In genomic region chr4:41470684-41471383, GRCm38 (mm10) we compare ENCODE assay signal across 9 mouse cellular contexts. TPM values are rescaled to one million over a fixed set of nuclear protein-coding genes. Genes with fewer than 3 reads are reported as not detected.
DNase-seq lines count a peak whose midpoint lies in the region; ATAC-seq and TF ChIP-seq lines count a peak whose summit lies in the region.
"Had no signal": no experiment of that assay in that cellular context is flagged by ENCODE, and none has a peak within 500 bp of the region (broad histone marks: within the 10 kb centered on the region; RNA-seq: fewer than 3 reads in every experiment).

No protein-coding gene starts in this region.

- TF ChIP-seq POLR2A in MEL (IDR thresholded peaks at IDR 0.05; ENCODE audit: control insufficient read depth in 1 of 2, insufficient read depth in 1 of 2, low read depth in 1 of 2, low read length in 2 of 2, poor library complexity in 1 of 2) = no peak

- no peaks in the 10 kb centered on the region for H3K9me3 ChIP-seq in MEL (replicated peaks; ENCODE audit: insufficient read depth, low read length)
- no peaks in the 10 kb centered on the region for H3K9me3 ChIP-seq in intestine, embryonic 16.5 days (ENCODE audit: control insufficient read depth, low read length)

- H3K9ac ChIP-seq in MEL (ENCODE audit: control insufficient read depth, low read depth, low read length, poor library complexity, severe bottlenecking) = no peak overlapping the region
- H3K9ac ChIP-seq in intestine, embryonic 16.5 days (ENCODE audit: low read depth, low read length) = no peak overlapping the region

- H3K27me3 ChIP-seq in MEL (ENCODE audit: control insufficient read depth in 1 of 2, insufficient read depth in 2 of 2, low read length in 2 of 2) = no peaks in the 10 kb centered on the region
- no peaks in the 10 kb centered on the region for H3K27me3 ChIP-seq in intestine, embryonic 16.5 days (replicated peaks; ENCODE audit: control insufficient read depth, insufficient read depth, low read length)

- intact Hi-C loops in left cerebral cortex, postnatal 4 days (cut with DNase I) = no loop called here

- WGBS in intestine, embryonic 16.5 days = 53% methylated on average over 5 of the region's 5 CpGs

- peaks cover 0 to 1% of the 10 kb centered on the region in 2 experiments; a peak in 1 of 4 replicates for H3K4me1 ChIP-seq in MEL (ENCODE audit: control insufficient read depth in 1 of 2, insufficient read depth in 2 of 2, low read length in 2 of 2)
- H3K4me1 ChIP-seq in intestine, embryonic 16.5 days (ENCODE audit: control insufficient read depth, insufficient read depth, low read length) = no peaks in the 10 kb centered on the region

- no peaks in the 10 kb centered on the region for H3K36me3 ChIP-seq in MEL (ENCODE audit: control insufficient read depth in 1 of 2, insufficient read depth in 2 of 2, low read length in 2 of 2)
- H3K36me3 ChIP-seq in intestine, embryonic 16.5 days (ENCODE audit: control insufficient read depth, insufficient read depth, low read length) = no peaks in the 10 kb centered on the region

- TF ChIP-seq EP300 in MEL (IDR thresholded peaks at IDR 0.05; ENCODE audit: low read depth in 1 of 2, low read length in 2 of 2) = no peak

- DNase-seq in cerebellum, postnatal 14 days = peak; percentile 60
- DNase-seq in cerebellum, adult 8-10 months = no peak
- no peak for DNase-seq in MEL (ENCODE audit: low read depth, low spot score)
- peak; percentile 60 to 79 for DNase-seq in frontal cortex, postnatal 36 days (ENCODE audit: low spot score in 2 of 2)
- peak; percentile 34 for DNase-seq in left cerebral cortex, postnatal 4 days
- DNase-seq in gastrocnemius, adult 8-10 months (ENCODE audit: low spot score in 2 of 2) = no peak
- DNase-seq: gastrocnemius, postnatal 25 days had no signal

- H3K4me3 ChIP-seq in MEL (ENCODE audit: control insufficient read depth in 1 of 2, insufficient read depth in 1 of 2, low read depth in 2 of 2, low read length in 2 of 2) = no peak overlapping the region
- H3K4me3 ChIP-seq in intestine, embryonic 16.5 days (ENCODE audit: low read length) = no peak overlapping the region

- no peak overlapping the region for H3K27ac ChIP-seq in MEL (ENCODE audit: control insufficient read depth, low read depth, low read length)
- no peak overlapping the region for H3K27ac ChIP-seq in intestine, embryonic 16.5 days (ENCODE audit: low read length)

- no peaks in the 10 kb centered on the region for H3K79me2 ChIP-seq in MEL (ENCODE audit: control insufficient read depth, insufficient read depth, low read length, poor library complexity)

- no peak overlapping the region for H3K4me2 ChIP-seq in intestine, embryonic 16.5 days (ENCODE audit: low read depth, low read length)

- ATAC-seq in granulocyte monocyte progenitor cell, adult 5-6 weeks (replicated peaks; ENCODE audit: poor library complexity, severe bottlenecking) = no peak
- no peak for ATAC-seq in intestine, embryonic 16.5 days

- TF ChIP-seq RAD21 in MEL (IDR thresholded peaks at IDR 0.05; ENCODE audit: low read depth, low read length) = no peak

- no peak for TF ChIP-seq CTCF in MEL (IDR thresholded peaks at IDR 0.05 in 2 of 3, conservative IDR thresholded peaks at IDR 0.05 in 1 of 3; ENCODE audit: control insufficient read depth in 1 of 3, insufficient read depth in 1 of 3, low read depth in 2 of 3, low read length in 3 of 3, poor library complexity in 1 of 3, severe bottlenecking in 1 of 3)

TF ChIP-seq in MEL, 35 proteins besides CTCF, POLR2A, EP300 and RAD21:
- TF ChIP-seq HCFC1 (IDR thresholded peaks at IDR 0.05; ENCODE audit: low read depth, low read length) = 0 out of 2 replicates have a peak, but pooled peaks have one; percentile 20
- TF ChIP-seq MAZ (IDR thresholded peaks at IDR 0.05; ENCODE audit: low read depth, low read length) = no peak
- no peak for TF ChIP-seq NELFE (IDR thresholded peaks at IDR 0.05; ENCODE audit: low read depth, low read length)

RNA-seq across cellular contexts. Expression of gene Nudt2, which starts 5.9 kb away (rescaled TPM):
- total RNA-seq in MEL (2012; rRNA removed) = 19.2 and 20.9 TPM in 2 replicates
- 10 to 100 TPM in 1 of 2 experiments, not detected in 1; 25.3 TPM for polyA plus RNA-seq in MEL (2012; ENCODE audit: insufficient read depth in 1 of 2, insufficient read length in 2 of 2, low read depth in 1 of 2, low replicate concordance in 2 of 2, missing spikeins in 1 of 2)
- 10 to 100 TPM; 61.4 to 62.0 TPM for total RNA-seq in left cerebral cortex, postnatal 4 days (2021)
- total RNA-seq in granulocyte monocyte progenitor cell, adult 5-6 weeks (2014; fragmentation: Nextera tagmentation) = 12.3 and 72.3 TPM in 2 replicates
- total RNA-seq in granulocyte monocyte progenitor cell, adult 5-6 weeks (2017) = 15.1 and 26.5 TPM in 2 replicates
- 62.5 and 70.3 TPM in 2 replicates for polyA plus RNA-seq in intestine, embryonic 16.5 days (2015; fragmentation: Nextera tagmentation; extraction: Ambion mirVana)
- total RNA-seq in gastrocnemius, adult 8-10 months (2022) = 10 to 100 TPM; 23.9 to 32.6 (median 27.9) TPM

RNA-seq across cellular contexts. Expression of gene Kif24, which starts 6.1 kb away (rescaled TPM):
- 11.6 and 11.7 TPM in 2 replicates for total RNA-seq in MEL (2012; rRNA removed)
- polyA plus RNA-seq in MEL (2012; ENCODE audit: insufficient read depth in 1 of 2, insufficient read length in 2 of 2, low read depth in 1 of 2, low replicate concordance in 2 of 2, missing spikeins in 1 of 2) = 10 to 100 TPM in 1 of 2 experiments, not detected in 1; 13.2 TPM
- total RNA-seq in left cerebral cortex, postnatal 4 days (2021) = 1 to 10 TPM; 2.9 to 4.3 TPM
- 23.2 and 35.0 TPM in 2 replicates for total RNA-seq in granulocyte monocyte progenitor cell, adult 5-6 weeks (2014; fragmentation: Nextera tagmentation)
- total RNA-seq in granulocyte monocyte progenitor cell, adult 5-6 weeks (2017) = 12.8 and 15.4 TPM in 2 replicates
- 4.0 TPM in 2 replicates for polyA plus RNA-seq in intestine, embryonic 16.5 days (2015; fragmentation: Nextera tagmentation; extraction: Ambion mirVana)
- total RNA-seq in gastrocnemius, adult 8-10 months (2022) = under 1 TPM; 0.12 to 0.36 (median 0.15) TPM

RNA-seq across cellular contexts. Expression of gene AI464131, which starts 32.0 kb away (rescaled TPM):
- total RNA-seq in MEL (2012; rRNA removed) = 1.2 and 1.5 TPM in 2 replicates
- polyA plus RNA-seq in MEL (2012; ENCODE audit: insufficient read depth in 1 of 2, insufficient read length in 2 of 2, low read depth in 1 of 2, low replicate concordance in 2 of 2, missing spikeins in 1 of 2) = 1 to 10 TPM in 1 of 2 experiments, not detected in 1; 2.2 TPM
- 10 to 100 TPM; 16.9 to 20.6 TPM for total RNA-seq in left cerebral cortex, postnatal 4 days (2021)
- not detected in 2 replicates for total RNA-seq in granulocyte monocyte progenitor cell, adult 5-6 weeks (2014; fragmentation: Nextera tagmentation)
- not detected in 2 replicates for total RNA-seq in granulocyte monocyte progenitor cell, adult 5-6 weeks (2017)
- polyA plus RNA-seq in intestine, embryonic 16.5 days (2015; fragmentation: Nextera tagmentation; extraction: Ambion mirVana) = 12.7 and 15.3 TPM in 2 replicates
- 100 to 1,000 TPM in 1 of 4 experiments, 10 to 100 TPM in 3; 65.9 to 101 (median 86.2) TPM for total RNA-seq in gastrocnemius, adult 8-10 months (2022)

RNA-seq across cellular contexts. Expression of gene 1110017D15Rik, which starts 46.3 kb away (rescaled TPM):
- total RNA-seq in MEL (2012; rRNA removed) = not detected in 2 replicates
- polyA plus RNA-seq in MEL (2012; ENCODE audit: insufficient read depth in 1 of 2, insufficient read length in 2 of 2, low read depth in 1 of 2, low replicate concordance in 2 of 2, missing spikeins in 1 of 2) = under 1 TPM in 1 of 2 experiments, not detected in 1; 0.21 TPM
- total RNA-seq in left cerebral cortex, postnatal 4 days (2021) = 10 to 100 TPM; 11.6 to 12.8 TPM
- 1.9 TPM in 1 of 2 replicates, not detected in the other for total RNA-seq in granulocyte monocyte progenitor cell, adult 5-6 weeks (2014; fragmentation: Nextera tagmentation)
- not detected in 2 replicates for total RNA-seq in granulocyte monocyte progenitor cell, adult 5-6 weeks (2017)
- polyA plus RNA-seq in intestine, embryonic 16.5 days (2015; fragmentation: Nextera tagmentation; extraction: Ambion mirVana) = 0.21 TPM in 1 of 2 replicates, not detected in the other
- total RNA-seq in gastrocnemius, adult 8-10 months (2022) = not detected
- total RNA-seq: gastrocnemius, postnatal 25 days had no signal

Comparison
In these comparisons a context has a peak if more than half of its experiments do, and no peak if none do; other contexts are left out.
1. DNase-seq: peak in cerebellum, postnatal 14 days (2 of 2), frontal cortex, postnatal 36 days (2 of 2) and left cerebral cortex, postnatal 4 days (single experiment); none in cerebellum, adult 8-10 months (single experiment), MEL (single experiment) and gastrocnemius, adult 8-10 months (0 of 2).